Mouse (Mus musculus) liver, postnatal 0 days (tissue): ENCODE measurements around the gene Castor1.

ENCODE experiments used
- CTCF ChIP-seq: sonication (generic); IDR thresholded peaks from 2 replicates; pipeline ENCODE4 v1.5.1; 2016; ENCODE audit warnings: antibody characterized with exemption, low read depth
- EP300 ChIP-seq: IDR thresholded peaks from 2 replicates; pipeline ENCODE4 v1.6.1; 2016; ENCODE audit warnings: antibody characterized with exemption, low read depth, mild to moderate bottlenecking

GRCm38 (mm10) chr11:4183511-4183910, 34.5 kb upstream of the Castor1 start:
- TF ChIP-seq CTCF (no peak), EP300 (no peak)
